Mouse (Mus musculus) heart, adult 2 months (tissue): Measurements from ENCODE around the gene Ddx46.

Source experiments
- CTCF ChIP-seq: fragments of 200-600 bp; IDR thresholded peaks from 2 replicates; pipeline ENCODE4 v1.8.1; 2022; ENCODE audit warnings: antibody characterized with exemption, mild to moderate bottlenecking, moderate library complexity
- POLR2A ChIP-seq: fragments of 200-500 bp; IDR thresholded peaks from 2 replicates; pipeline ENCODE4 v1.6.1; 2011; ENCODE audit warnings: mild to moderate bottlenecking, low read depth, low read length, control low read depth; ENCODE audit not compliant: insufficient read depth

- TF ChIP-seq CTCF (no peak), POLR2A (no peak)
Measured at GRCm38 (mm10) chr13:55604606-55605005, 30.2 kb upstream of the Ddx46 start.
